Mouse (Mus musculus): ENCODE measurements at regions not wholly inside any gene's neighbourhood (a gene's known extent, or its start where the extent isn't known, plus 50 kb on each side); places are given as distances from the start of the nearest gene placed in this dataset.

DNA sequence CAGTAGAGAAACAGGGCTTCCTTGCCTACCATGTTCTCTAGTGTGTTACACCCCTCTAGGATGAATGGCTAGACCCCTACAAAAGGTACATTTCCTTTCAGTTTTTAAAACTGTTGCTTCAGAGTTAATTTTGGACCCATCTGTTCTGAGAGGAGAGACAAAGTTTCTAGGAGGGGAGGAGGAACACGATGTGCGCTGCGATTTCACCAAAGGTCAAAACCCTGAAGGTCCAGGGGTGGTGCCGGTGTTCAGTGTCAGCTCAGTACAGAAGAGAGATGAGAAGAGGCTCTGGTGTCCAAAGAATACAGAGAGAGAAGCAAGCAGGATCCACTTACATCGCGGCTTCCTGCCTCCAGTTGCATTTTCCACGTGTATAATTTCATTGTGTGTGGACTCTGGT lies 89.4 kb upstream of the Col1a2 start:
- H3K9me3 ChIP-seq = no peaks in the 10 kb centered on the region
- WGBS = 68% methylated on average over 7 of the region's 7 CpGs

DNA sequence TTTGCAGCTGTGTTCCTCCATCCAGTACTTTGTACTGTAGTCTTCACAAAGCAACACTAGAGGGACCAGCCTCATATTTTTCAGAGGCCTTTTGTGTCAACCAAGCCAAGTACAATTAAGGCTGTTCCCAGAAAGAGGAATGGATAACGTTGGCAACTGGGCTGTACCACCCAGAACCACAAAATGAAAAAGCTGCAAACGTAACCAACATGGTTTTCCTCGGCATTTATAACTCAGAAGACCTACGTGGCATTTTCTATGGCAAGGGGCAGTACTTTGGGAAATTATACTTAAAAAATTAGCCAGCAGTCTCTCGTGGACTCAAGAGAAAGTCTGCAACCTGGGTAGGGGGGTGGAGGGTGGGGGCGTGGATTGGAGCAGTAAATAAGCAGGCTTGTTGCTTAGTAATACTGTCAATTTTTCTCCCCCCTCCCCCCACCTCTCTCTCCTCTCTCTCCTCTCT lies 87.3 kb upstream of the Col1a2 start:
- WGBS = 43% methylated on average over 6 of the region's 6 CpGs
- Histone ChIP-seq H3K27me3 (ENCODE audit: insufficient read depth, poor library complexity, severe bottlenecking) (no peaks in the 10 kb centered on the region), H3K4me1 (replicated peaks) (peaks cover 25% of the 10 kb centered on the region), H3K9me3 (no peaks in the 10 kb centered on the region), H3K36me3 (no peaks in the 10 kb centered on the region), H3K27ac (peak overlapping the region; percentile 71; the same call in 1 of the 2 replicates), H3K4me3 (no peak overlapping the region)
- DNase-seq (ENCODE audit: low spot score) = no peak

More for the DNA sequence above, 89.4 kb upstream of the Col1a2 start:
- Histone ChIP-seq H3K27ac (no peak overlapping the region), H3K36me3 (no peaks in the 10 kb centered on the region), H3K4me3 (no peak overlapping the region), H3K4me1 (replicated peaks) (peaks cover 21% of the 10 kb centered on the region), H3K27me3 (ENCODE audit: insufficient read depth, poor library complexity, severe bottlenecking) (no peaks in the 10 kb centered on the region)
- no peak for DNase-seq (ENCODE audit: low spot score)

DNA sequence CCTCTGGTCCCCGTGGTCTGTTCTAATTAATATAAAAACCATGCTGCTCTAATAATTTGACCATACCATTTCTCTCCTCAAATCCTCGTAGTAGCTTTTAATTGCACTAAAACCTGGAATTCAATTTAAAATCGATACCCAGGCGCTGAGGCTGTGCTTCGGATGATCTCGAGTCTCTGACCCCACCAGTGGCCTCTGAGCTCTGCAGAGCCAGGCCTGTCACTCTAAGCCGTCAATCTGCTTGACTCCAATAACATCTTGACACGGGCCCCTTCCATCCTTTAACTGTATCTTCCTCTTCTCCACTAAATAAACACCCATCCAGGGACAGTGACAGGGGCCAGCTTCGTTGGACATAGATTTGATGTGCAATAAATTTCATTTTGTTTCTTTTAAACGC lies 86.2 kb upstream of the Col1a2 start:
- Histone ChIP-seq H3K36me3 (no peaks in the 10 kb centered on the region), H3K27me3 (ENCODE audit: insufficient read depth, poor library complexity, severe bottlenecking) (no peaks in the 10 kb centered on the region), H3K4me3 (no peak overlapping the region), H3K9me3 (no peaks in the 10 kb centered on the region), H3K27ac (0 out of 2 replicates have a peak overlapping the region, but pooled peaks have one; percentile 3), H3K4me1 (replicated peaks) (peaks cover 27% of the 10 kb centered on the region)
- DNase-seq (ENCODE audit: low spot score) = no peak
- 49% methylated on average over 10 of the region's 10 CpGs for WGBS

DNA sequence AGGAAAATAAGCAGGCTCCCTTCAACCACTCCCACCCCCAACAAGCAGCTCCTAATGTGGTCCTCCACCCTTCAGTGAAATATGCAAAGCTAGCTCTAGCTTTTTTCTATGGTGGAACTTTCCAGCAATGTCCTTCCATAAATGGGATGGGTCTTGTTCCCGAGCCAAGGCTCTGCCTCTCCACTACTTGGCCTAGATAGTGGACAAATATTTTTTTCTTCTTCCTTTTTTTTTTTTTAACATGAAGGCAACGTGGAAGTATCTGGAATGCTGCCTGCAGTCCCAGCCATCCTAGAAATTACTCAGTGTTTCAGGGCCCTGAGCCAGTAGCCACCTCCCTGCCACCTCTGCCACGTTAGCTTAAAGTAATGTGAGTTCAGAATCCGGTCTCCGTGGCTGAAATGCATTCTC lies 85.7 kb upstream of the Col1a2 start:
- Histone ChIP-seq H3K27me3 (ENCODE audit: insufficient read depth, poor library complexity, severe bottlenecking) (no peaks in the 10 kb centered on the region), H3K36me3 (no peaks in the 10 kb centered on the region), H3K4me3 (no peak overlapping the region), H3K27ac (0 out of 2 replicates have a peak overlapping the region, but pooled peaks have one; percentile 3), H3K9me3 (no peaks in the 10 kb centered on the region), H3K4me1 (replicated peaks) (peaks cover 27% of the 10 kb centered on the region)
- no peak for DNase-seq (ENCODE audit: low spot score)
- 82% methylated on average over 5 of the region's 5 CpGs for WGBS

DNA sequence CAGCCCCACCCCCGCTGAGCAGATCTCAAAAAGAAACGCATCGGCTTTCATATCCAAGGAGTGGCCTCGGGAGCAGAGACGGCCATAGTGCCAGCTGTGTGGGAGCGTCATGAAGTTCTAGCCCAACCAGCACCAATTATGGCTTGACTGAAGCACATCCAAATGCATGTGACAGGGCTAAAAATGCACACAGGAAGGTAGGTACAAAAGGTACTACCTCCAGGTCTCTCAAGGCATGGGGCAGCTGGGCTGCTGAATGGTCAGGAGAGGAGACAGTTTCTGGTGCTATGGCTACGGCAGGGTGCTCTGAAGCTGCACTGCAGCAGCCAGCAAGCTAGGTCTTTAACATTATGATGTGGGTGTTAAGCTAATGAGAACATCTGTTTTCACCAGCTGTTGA lies 83.1 kb upstream of the Col1a2 start:
- DNase-seq (ENCODE audit: low spot score) = no peak
- 82% methylated on average over 7 of the region's 7 CpGs for WGBS
- Histone ChIP-seq H3K9me3 (no peaks in the 10 kb centered on the region), H3K27ac (no peak overlapping the region), H3K4me1 (replicated peaks) (peaks cover 27% of the 10 kb centered on the region), H3K27me3 (ENCODE audit: insufficient read depth, poor library complexity, severe bottlenecking) (no peaks in the 10 kb centered on the region), H3K4me3 (no peak overlapping the region), H3K36me3 (no peaks in the 10 kb centered on the region)

DNA sequence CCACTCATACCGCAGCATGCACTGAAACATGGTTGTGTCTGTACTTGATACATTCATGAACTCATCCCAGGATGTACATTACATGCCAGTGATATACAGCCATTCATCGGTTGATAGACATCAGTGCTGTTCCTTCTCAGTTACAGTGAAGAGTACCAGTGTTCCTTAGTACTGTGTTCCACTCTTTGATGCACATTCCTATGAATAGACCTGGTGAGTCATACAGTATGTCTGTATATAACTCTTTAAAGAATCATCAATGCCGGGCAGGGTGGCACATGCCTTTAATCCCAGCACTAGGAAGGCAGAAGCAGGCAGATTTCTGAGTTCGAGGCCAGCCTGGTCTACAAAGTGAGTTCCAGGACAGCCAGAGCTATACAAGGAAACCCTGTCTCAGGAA lies 77.5 kb upstream of the Col1a2 start:
- H3K4me1 ChIP-seq (replicated peaks) = 0 out of 2 replicates have a peak, but pooled peaks cover 3% of the 10 kb centered on the region
- no peak overlapping the region for H3K4me3 ChIP-seq
- H3K36me3 ChIP-seq = no peaks in the 10 kb centered on the region
- no peaks in the 10 kb centered on the region for H3K27me3 ChIP-seq (ENCODE audit: insufficient read depth, poor library complexity, severe bottlenecking)
- no peak for DNase-seq (ENCODE audit: low spot score)
- WGBS = 91% methylated on average over 4 of the region's 4 CpGs
- H3K9me3 ChIP-seq = no peaks in the 10 kb centered on the region
- no peak overlapping the region for H3K27ac ChIP-seq

DNA sequence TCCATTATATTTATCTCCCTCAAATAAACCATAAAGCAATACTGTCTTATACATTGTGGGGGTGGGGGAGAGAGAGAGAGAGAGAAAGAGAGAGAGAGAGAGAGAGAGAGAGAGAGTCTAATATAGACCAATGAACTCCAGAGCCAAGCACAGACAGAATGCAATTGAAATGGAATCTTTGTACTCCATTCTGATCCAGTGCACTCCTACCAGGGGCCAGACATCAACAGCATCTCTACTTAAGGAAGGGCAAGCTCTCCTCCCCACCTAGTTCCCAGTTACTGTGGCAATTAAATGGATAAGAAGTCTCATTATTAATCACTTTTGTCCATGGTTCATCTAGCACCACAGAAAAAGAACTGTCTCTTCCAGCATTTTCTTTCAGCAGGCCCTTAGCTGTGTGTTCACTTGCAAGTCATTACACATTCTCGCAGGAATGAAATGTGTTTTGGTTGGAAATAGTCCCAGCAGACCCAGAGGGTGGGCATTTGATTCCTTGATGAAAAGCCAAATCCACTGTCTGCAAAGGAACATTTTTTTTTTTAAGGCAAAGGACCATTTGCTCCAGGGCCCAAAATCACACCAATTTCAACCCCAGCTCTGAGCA lies 73.8 kb upstream of the Col1a2 start:
- DNase-seq (ENCODE audit: low spot score) = no peak
- Histone ChIP-seq H3K9me3 (no peaks in the 10 kb centered on the region), H3K27me3 (ENCODE audit: insufficient read depth, poor library complexity, severe bottlenecking) (no peaks in the 10 kb centered on the region), H3K4me1 (replicated peaks) (no peaks in the 10 kb centered on the region), H3K4me3 (no peak overlapping the region), H3K27ac (no peak overlapping the region), H3K36me3 (no peaks in the 10 kb centered on the region)
- 75% methylated on average over 1 of the region's 1 CpGs for WGBS

DNA sequence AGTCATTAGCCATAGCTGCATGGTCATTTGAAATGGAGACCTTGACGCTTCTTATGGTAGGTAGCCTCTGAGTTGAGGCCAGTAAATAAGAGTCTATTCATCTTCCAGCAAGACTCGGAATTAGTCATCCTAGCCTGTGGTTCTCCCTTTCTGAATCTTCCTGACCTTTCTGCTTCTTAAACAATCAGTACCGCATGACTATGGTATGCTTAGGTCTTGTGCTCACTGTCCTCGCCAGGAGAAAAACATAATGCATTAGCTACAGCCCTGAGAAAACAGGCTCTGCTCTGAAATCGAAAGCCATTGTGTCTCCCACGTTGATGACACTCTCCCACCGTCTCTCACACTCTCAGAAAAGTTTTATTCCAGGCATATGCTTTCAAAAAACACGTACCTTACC lies 72.4 kb upstream of the Col1a2 start:
- H3K4me3 ChIP-seq = no peak overlapping the region
- no peaks in the 10 kb centered on the region for H3K9me3 ChIP-seq
- H3K27ac ChIP-seq = no peak overlapping the region
- WGBS = 84% methylated on average over 8 of the region's 8 CpGs
- no peak for DNase-seq (ENCODE audit: low spot score)
- H3K36me3 ChIP-seq = no peaks in the 10 kb centered on the region
- H3K27me3 ChIP-seq (ENCODE audit: insufficient read depth, poor library complexity, severe bottlenecking) = no peaks in the 10 kb centered on the region
- no peaks in the 10 kb centered on the region for H3K4me1 ChIP-seq (replicated peaks)

DNA sequence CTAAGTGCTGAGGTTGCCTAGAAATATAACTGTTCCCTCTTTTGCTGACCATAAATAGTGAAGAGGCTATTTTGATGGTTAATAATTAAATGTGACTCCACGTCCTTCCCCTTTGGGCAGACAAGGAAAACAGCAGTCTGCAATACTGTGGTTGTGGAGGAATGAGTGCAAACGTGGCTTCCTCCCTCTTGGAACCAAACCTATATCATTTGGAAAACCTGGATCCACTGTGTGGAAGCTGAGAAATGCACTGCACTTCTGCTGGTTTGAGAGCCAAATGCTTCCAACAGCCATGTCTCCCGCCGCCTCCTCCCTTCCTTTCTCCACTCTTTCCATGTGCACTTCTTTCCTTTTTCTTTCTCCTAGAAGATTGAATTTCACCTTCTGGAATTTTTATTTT lies 68.2 kb upstream of the Col1a2 start:
- 69% methylated on average over 4 of the region's 4 CpGs for WGBS
- no peaks in the 10 kb centered on the region for H3K27me3 ChIP-seq (ENCODE audit: insufficient read depth, poor library complexity, severe bottlenecking)

DNA sequence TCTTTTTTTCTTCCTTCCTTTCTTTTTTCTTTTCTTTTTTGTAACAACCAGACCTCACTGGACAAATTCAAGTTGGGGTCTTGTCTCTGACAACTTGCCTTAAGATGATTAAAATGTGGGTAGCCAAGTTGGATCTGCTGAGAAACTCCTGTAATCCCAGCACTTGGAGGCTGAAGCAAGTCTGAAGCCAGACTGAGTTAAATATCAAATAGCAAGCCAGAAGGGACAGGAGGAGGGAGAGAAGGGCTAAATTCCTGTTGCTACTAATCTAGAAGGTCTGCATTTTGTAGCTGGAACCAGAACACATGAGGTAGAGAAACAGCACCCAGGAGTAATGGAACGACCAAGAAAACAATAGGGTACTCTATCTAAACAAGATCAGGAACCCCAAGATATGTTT lies 67.7 kb upstream of the Col1a2 start:
- 86% methylated on average over 1 of the region's 1 CpGs for WGBS
- H3K9me3 ChIP-seq = no peaks in the 10 kb centered on the region
- no peaks in the 10 kb centered on the region for H3K4me1 ChIP-seq (replicated peaks)
- no peak for DNase-seq (ENCODE audit: low spot score)
- H3K27me3 ChIP-seq (ENCODE audit: insufficient read depth, poor library complexity, severe bottlenecking) = no peaks in the 10 kb centered on the region
- no peak overlapping the region for H3K4me3 ChIP-seq
- no peaks in the 10 kb centered on the region for H3K36me3 ChIP-seq
- no peak overlapping the region for H3K27ac ChIP-seq

More for the DNA sequence above, 68.2 kb upstream of the Col1a2 start:
- H3K9me3 ChIP-seq = no peaks in the 10 kb centered on the region
- DNase-seq (ENCODE audit: low spot score) = no peak
- no peaks in the 10 kb centered on the region for H3K36me3 ChIP-seq
- H3K4me1 ChIP-seq (replicated peaks) = no peaks in the 10 kb centered on the region
- H3K27ac ChIP-seq = no peak overlapping the region
- no peak overlapping the region for H3K4me3 ChIP-seq

DNA sequence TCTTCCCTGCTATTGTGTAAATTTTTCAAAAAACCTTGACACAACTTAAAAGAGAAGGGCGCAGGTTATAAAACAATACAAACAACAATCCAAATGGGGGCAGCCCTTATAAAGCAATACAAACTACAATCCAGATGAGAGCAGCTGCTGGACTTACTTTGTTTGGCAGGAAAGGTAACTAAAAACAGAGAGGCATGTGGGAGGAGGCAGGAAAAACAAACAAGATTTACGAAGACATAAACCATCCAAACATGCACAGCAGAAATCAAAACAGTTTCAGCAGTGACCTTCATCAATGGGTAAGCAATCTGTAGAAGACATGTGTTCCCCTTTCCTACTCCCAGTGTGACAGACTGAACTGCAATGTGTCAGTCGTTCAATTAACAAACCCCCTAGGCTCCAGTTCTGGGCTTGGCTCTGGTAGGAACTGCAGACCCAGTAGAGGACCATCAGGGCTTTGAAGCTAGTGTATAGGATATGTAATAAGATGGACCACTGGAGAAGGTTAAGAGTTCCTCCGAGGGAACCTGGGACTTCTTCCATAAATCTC lies 62.9 kb upstream of the Col1a2 start:
- no peak overlapping the region for H3K4me3 ChIP-seq
- H3K27ac ChIP-seq = no peak overlapping the region
- DNase-seq (ENCODE audit: low spot score) = no peak
- H3K9me3 ChIP-seq = no peaks in the 10 kb centered on the region
- 83% methylated on average over 4 of the region's 4 CpGs for WGBS
- H3K27me3 ChIP-seq (ENCODE audit: insufficient read depth, poor library complexity, severe bottlenecking) = no peaks in the 10 kb centered on the region
- H3K36me3 ChIP-seq = no peaks in the 10 kb centered on the region
- peaks cover 14% of the 10 kb centered on the region; the same call in 1 of the 2 replicates for H3K4me1 ChIP-seq (replicated peaks)

DNA sequence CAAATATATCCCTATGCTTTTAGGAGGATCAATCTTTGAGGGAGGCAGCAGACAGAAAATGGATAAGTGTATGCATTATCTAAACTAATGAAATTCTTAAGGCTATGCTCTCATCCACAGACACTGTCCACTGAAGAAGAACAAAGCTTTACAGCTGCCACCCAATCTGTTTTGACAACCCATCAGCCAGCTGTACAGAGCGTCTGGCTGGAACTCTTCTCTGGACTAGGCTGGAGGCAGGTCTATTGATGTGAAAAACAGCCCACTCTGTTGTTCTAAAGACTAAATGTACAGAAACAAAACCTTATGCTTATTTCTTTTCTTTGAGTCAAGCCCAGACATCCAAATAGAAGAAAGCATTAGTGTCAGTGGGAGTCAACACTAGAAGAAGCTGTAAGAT lies 58.7 kb upstream of the Col1a2 start:
- Histone ChIP-seq H3K4me1 (replicated peaks) (peaks cover 14% of the 10 kb centered on the region; the same call in 1 of the 2 replicates), H3K4me3 (no peak overlapping the region), H3K36me3 (no peaks in the 10 kb centered on the region), H3K9me3 (no peaks in the 10 kb centered on the region), H3K27ac (0 out of 2 replicates have a peak overlapping the region, but pooled peaks have one; percentile 8), H3K27me3 (ENCODE audit: insufficient read depth, poor library complexity, severe bottlenecking) (no peaks in the 10 kb centered on the region)
- no peak for DNase-seq (ENCODE audit: low spot score)
- 19% methylated on average over 1 of the region's 1 CpGs for WGBS

DNA sequence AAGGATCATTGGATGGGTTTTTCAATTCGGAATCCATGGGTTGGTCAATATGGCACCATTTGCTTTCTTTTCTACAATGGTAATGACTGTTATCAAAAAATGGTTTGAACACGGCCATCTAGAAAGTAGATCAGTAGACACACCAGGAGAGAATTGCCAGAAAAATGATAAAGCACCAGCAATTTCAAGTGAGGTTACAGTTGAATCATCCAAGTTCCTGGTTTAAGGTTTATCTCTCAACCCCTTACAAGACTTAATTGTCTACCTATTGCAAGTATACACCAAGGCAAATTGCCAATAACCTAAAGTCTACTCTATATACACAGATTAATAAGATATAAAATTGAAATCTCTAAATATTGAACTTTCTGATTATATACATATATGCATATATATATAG lies 53.4 kb upstream of the Col1a2 start:
- H3K4me3 ChIP-seq = no peak overlapping the region
- H3K36me3 ChIP-seq = no peaks in the 10 kb centered on the region
- no peaks in the 10 kb centered on the region for H3K9me3 ChIP-seq
- H3K27me3 ChIP-seq (ENCODE audit: insufficient read depth, poor library complexity, severe bottlenecking) = no peaks in the 10 kb centered on the region
- H3K4me1 ChIP-seq (replicated peaks) = peaks cover 14% of the 10 kb centered on the region
- DNase-seq (ENCODE audit: low spot score) = no peak
- H3K27ac ChIP-seq = no peak overlapping the region
- WGBS = 90% methylated on average over 2 of the region's 2 CpGs

All from hindbrain, embryonic 10.5 days (tissue).